Mouse (Mus musculus) stomach, postnatal 0 days (tissue): ENCODE measurements at regions not wholly inside any gene's neighbourhood (a gene's known extent, or its start where the extent isn't known, plus 50 kb on each side); places are given as distances from the start of the nearest gene placed in this dataset.
"Not testable (repeated sequence)": the region's sequence is repeated elsewhere in the genome, so short reads cannot be mapped to it uniquely, and the experiment has no call there.

Experiments used
- ATAC-seq: fragments of 200-750 bp; cut with Nextera tagmentation; 2 replicates; pipeline ENCODE4 v1.8.0; 2017; ENCODE audit not compliant: low FRiP score, low TSS enrichment
- DNase-seq: peaks from one replicate; pipeline ENCODE4 v3.0.0-alpha.2; 2016; ENCODE audit warnings: low spot score
- H3K27ac ChIP-seq: fragments of 300-500 bp; sonication (generic); replicated peaks from 2 replicates; pipeline ENCODE4 v1.5.1; 2014; ENCODE audit warnings: mild to moderate bottlenecking, control low read depth
- H3K27me3 ChIP-seq: fragments of 300-500 bp; sonication (generic); 2 replicates; pipeline ENCODE4 v1.6.1; 2014; ENCODE audit warnings: low read length; ENCODE audit not compliant: control insufficient read depth, insufficient read depth
- H3K36me3 ChIP-seq: fragments of 300-500 bp; sonication (generic); 2 replicates; pipeline ENCODE4 v1.6.1; 2014; ENCODE audit warnings: low read length, mixed read lengths; ENCODE audit not compliant: control insufficient read depth, insufficient read depth
- H3K4me1 ChIP-seq: fragments of 300-500 bp; sonication (generic); replicated peaks from 2 replicates; pipeline ENCODE4 v1.6.1; 2014; ENCODE audit warnings: antibody characterized with exemption; ENCODE audit not compliant: control insufficient read depth, insufficient read depth
- H3K4me2 ChIP-seq: fragments of 300-500 bp; sonication (generic); replicated peaks from 2 replicates; pipeline ENCODE4 v1.6.1; 2014; ENCODE audit warnings: low read depth, mild to moderate bottlenecking, control low read depth, moderate library complexity
- H3K4me3 ChIP-seq: fragments of 300-500 bp; sonication (generic); 2 replicates; pipeline ENCODE4 v1.5.1; 2014; ENCODE audit warnings: low read depth, low read length, control low read depth
- H3K9ac ChIP-seq: fragments of 300-500 bp; sonication (generic); 2 replicates; pipeline ENCODE4 v1.6.1; 2014; ENCODE audit warnings: mild to moderate bottlenecking, low read length, control low read depth, mixed read lengths
- H3K9me3 ChIP-seq: fragments of 300-500 bp; sonication (generic); 2 replicates; pipeline ENCODE4 v1.6.1; 2016; ENCODE audit warnings: low read length; ENCODE audit not compliant: control insufficient read depth
- CTCF ChIP-seq: IDR thresholded peaks from 2 replicates; pipeline ENCODE4 v1.5.1; 2016; ENCODE audit warnings: antibody characterized with exemption, low read depth, mild to moderate bottlenecking, moderate library complexity
- EP300 ChIP-seq: optimal IDR thresholded peaks from 2 replicates; pipeline ENCODE3; 2016; ENCODE audit warnings: antibody characterized with exemption
- WGBS: fragments of 180-500 bp; shearing (Covaris S2); extraction: QIAGEN DNeasy Blood & Tissue Kit; methylation state at CpG from one replicate; pipeline ENCODE4 v1.1.7; 2014; 5-methylcytosine and 5-hydroxymethylcytosine counted together

DNA sequence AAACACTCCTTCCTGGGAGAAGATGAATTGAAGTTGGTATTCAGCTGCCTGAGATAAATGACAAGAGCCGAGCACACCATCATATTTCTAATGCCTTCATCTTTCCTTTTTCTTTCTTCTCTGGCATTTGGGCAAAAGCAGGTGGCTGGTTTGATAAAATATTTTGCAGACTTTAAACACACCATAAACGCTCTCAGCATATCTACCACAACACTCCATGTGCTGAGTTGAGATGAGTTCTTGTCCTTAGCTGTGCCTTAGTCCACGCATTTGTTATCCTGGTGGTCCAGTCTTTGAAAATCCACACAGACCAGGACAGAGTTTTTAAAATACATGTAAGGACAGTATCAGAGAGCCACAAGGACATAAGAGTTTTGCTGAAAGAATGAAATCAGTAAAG, 74.3 kb upstream of the Immp2l start:
- Histone ChIP-seq H3K4me3 (no peak overlapping the region), H3K9ac (no peak overlapping the region), H3K36me3 (no peaks in the 10 kb centered on the region), H3K27me3 (no peaks in the 10 kb centered on the region), H3K9me3 (no peaks in the 10 kb centered on the region), H3K27ac (no peak overlapping the region), H3K4me2 (no peak overlapping the region), H3K4me1 (no peaks in the 10 kb centered on the region)
- TF ChIP-seq EP300 (no peak), CTCF (no peak)
- WGBS = 73% methylated on average over 3 of the region's 3 CpGs
- no peak for DNase-seq
- no peak for ATAC-seq

DNA sequence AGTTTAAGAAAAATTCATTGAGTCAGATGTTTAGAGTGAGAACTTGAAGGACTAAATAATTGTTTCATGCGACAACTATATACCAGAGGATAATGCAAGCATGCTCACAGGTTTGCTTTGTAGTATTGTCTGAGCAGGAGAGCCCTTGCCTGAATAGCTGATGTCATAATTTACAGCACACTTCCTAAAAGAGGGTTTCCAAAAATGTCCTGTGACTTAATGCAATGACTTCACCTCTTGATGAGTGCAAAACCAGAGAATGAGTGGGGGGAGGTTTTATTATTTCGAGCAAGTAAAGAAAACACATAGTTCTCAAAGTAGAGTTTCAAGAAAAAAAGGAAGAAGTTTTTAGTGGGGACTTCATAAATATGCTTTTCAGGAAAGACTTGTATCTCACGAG, 65.4 kb upstream of the Immp2l start:
- Histone ChIP-seq H3K4me1 (no peaks in the 10 kb centered on the region), H3K36me3 (no peaks in the 10 kb centered on the region), H3K27ac (no peak overlapping the region), H3K27me3 (no peaks in the 10 kb centered on the region), H3K9ac (no peak overlapping the region), H3K4me3 (no peak overlapping the region), H3K4me2 (no peak overlapping the region), H3K9me3 (no peaks in the 10 kb centered on the region)
- WGBS = 70% methylated on average over 3 of the region's 3 CpGs
- DNase-seq = no peak
- no peak for ATAC-seq
- TF ChIP-seq CTCF (no peak), EP300 (no peak)

DNA sequence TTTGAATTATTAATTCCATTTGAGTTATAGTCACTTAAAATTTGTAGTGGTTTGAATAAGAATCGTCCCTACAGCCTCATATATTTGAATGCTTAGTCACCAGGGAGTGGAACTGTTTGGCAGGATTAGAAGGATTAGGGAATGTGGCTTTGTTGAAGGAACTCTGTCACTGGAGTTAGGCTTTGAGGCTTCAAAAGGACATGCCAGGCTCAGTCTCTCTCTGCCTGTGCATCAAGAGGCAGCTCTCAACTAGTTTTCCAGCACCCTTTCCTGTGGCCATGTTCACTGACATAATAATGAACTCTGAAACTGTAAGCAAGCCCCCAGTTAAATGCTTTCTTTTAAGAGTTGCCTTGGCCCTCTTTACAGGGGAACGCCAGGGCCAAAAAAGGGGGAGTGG, 58.9 kb upstream of the Immp2l start:
- no peaks in the 10 kb centered on the region for H3K27me3 ChIP-seq
- 55% methylated on average over 2 of the region's 2 CpGs for WGBS
- H3K4me1 ChIP-seq = no peaks in the 10 kb centered on the region
- H3K9ac ChIP-seq = no peak overlapping the region
- H3K36me3 ChIP-seq = no peaks in the 10 kb centered on the region
- TF ChIP-seq CTCF = no peak
- TF ChIP-seq EP300 = no peak
- H3K9me3 ChIP-seq = no peaks in the 10 kb centered on the region
- no peak for DNase-seq
- no peak for ATAC-seq
- H3K27ac ChIP-seq = no peak overlapping the region
- H3K4me3 ChIP-seq = no peak overlapping the region
- H3K4me2 ChIP-seq = no peak overlapping the region

DNA sequence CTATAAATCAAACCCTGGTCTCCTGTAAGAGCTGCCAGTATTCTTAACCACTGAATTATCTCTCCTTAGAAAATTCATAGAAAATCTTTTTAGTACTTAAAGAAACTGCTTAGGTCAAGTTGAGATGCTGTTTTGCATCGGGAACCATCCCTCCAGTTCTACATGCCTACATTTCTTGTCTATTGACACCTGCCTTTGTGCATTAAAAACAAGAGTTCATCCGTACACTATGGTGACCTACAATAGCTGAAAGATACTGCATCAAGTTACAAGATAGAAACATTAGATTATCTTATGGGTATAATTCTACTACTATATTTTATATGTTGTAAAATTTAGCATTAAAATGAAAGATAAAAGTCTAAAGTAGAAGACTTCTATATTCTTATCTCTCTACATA, 57.6 kb upstream of the Immp2l start:
- H3K4me3 ChIP-seq = no peak overlapping the region
- no peaks in the 10 kb centered on the region for H3K36me3 ChIP-seq
- DNase-seq (no peak), ATAC-seq (no peak)
- H3K9me3 ChIP-seq = no peaks in the 10 kb centered on the region
- no peaks in the 10 kb centered on the region for H3K4me1 ChIP-seq
- no peak overlapping the region for H3K9ac ChIP-seq
- 88% methylated on average over 2 of the region's 2 CpGs for WGBS
- H3K27me3 ChIP-seq = no peaks in the 10 kb centered on the region
- H3K27ac ChIP-seq = no peak overlapping the region
- TF ChIP-seq CTCF (no peak), EP300 (no peak)
- no peak overlapping the region for H3K4me2 ChIP-seq

DNA sequence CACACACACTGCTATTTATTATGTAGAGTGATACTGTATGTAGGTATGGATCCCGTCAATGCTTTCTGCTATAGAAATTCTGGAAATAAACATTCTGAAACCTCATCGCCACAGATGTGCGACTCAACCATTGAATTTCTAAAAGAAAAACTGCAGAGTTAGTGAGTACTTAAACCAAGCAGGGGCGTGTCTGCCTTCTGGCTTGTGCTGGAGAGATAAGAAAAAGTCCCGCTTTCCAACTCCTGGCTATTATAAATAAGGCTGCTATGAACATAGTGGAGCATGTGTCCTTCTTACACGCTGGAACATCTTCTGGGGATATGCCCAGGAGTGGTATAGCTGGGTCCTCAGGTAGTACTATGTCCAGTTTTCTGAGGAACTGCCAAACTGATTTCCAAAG, 57.2 kb upstream of the Immp2l start:
- H3K27ac ChIP-seq, H3K9ac ChIP-seq, H3K27me3 ChIP-seq, H3K4me3 ChIP-seq, H3K9me3 ChIP-seq, H3K4me1 ChIP-seq, H3K4me2 ChIP-seq, DNase-seq, H3K36me3 ChIP-seq, ATAC-seq: not testable (repeated sequence)
- WGBS = 64% methylated on average over 6 of the region's 6 CpGs

DNA sequence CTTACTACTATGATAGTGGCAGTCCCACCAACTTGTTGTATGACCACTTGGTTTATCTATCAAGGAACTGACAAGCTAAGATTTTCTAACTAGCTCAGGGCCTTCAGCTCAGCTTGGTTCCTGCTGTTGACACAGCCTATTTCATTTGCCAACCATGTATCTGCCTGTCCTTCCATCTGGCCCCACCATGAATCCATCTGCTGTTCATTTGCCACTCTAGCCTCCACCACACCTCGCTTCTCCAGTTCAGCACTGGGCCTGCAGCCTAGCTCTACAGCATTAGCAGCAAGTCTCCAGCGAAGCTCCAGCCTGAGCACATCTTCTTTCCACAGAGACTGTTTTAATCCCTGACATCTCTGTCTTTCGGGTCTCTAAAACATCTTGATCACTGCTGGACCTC, 51.0 kb upstream of the Immp2l start:
- TF ChIP-seq EP300 (no peak), CTCF (no peak)
- no peak for ATAC-seq
- Histone ChIP-seq H3K4me2 (no peak overlapping the region), H3K4me3 (no peak overlapping the region), H3K4me1 (no peaks in the 10 kb centered on the region), H3K36me3 (no peaks in the 10 kb centered on the region), H3K27me3 (no peaks in the 10 kb centered on the region), H3K9me3 (no peaks in the 10 kb centered on the region), H3K27ac (no peak overlapping the region), H3K9ac (no peak overlapping the region)
- DNase-seq = no peak
- WGBS = 77% methylated on average over 3 of the region's 3 CpGs
